Mouse (Mus musculus) B cell, adult 2 months (primary cell): ENCODE results near the gene Gm29866.
"Not testable (repeated sequence)": the region's sequence is repeated elsewhere in the genome, so short reads cannot be mapped to it uniquely, and the experiment has no call there.

Experiments
- DNase-seq, 2 experiments: peaks; one replicate each; pipeline ENCODE4 v3.0.0; 2022

The Gm29866 gene

DNA sequence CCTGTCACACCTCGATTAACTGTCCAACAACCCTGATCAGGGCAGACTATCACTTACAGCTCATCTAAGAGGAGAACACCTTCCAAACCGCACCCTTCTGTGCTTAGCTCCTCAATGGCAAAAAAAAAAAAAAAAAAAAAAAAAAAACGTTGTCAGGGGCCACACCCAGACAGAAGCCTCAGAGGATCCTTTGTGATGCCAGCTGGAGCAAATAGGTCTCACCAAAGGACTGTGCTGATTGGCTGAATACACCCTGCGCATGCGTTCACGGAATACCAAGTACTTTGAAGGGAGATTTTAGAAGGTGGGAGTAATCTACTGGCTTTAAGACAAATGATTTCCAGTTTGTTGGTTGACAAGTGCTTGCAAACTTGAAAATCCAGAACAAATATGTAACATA, at the start of gene Gm29866:
Gene Gm29866 (minus strand): TSS at position 101 of the 400 bp plus-strand sequence.
- not testable (repeated sequence) for DNase-seq
